Mouse (Mus musculus) stomach, embryonic 14.5 days (tissue): ENCODE measurements at regions not wholly inside any gene's neighbourhood (a gene's known extent, or its start where the extent isn't known, plus 50 kb on each side); places are given as distances from the start of the nearest gene placed in this dataset.

ENCODE experiments used
- ATAC-seq: fragments of 200-750 bp; cut with Nextera tagmentation; 2 replicates; pipeline ENCODE4 v1.8.0; 2017; ENCODE audit warnings: low read depth, moderate TSS enrichment; ENCODE audit not compliant: insufficient number of reproducible peaks, insufficient read depth, low FRiP score
- H3K27ac ChIP-seq: fragments of 300-500 bp; sonication (generic); 2 replicates; pipeline ENCODE4 v1.5.1; 2014; ENCODE audit warnings: mild to moderate bottlenecking, low read length, moderate library complexity, mixed read lengths
- H3K27me3 ChIP-seq: fragments of 300-500 bp; sonication (generic); 2 replicates; pipeline ENCODE4 v1.6.1; 2014; ENCODE audit warnings: low read length, control low read depth, mixed read lengths; ENCODE audit not compliant: control insufficient read depth, insufficient read depth
- H3K36me3 ChIP-seq: fragments of 300-500 bp; sonication (generic); 2 replicates; pipeline ENCODE4 v1.6.1; 2014; ENCODE audit warnings: mild to moderate bottlenecking, control low read depth, low read length, moderate library complexity, mixed read lengths; ENCODE audit not compliant: control insufficient read depth, insufficient read depth
- H3K4me1 ChIP-seq: fragments of 300-500 bp; sonication (generic); 2 replicates; pipeline ENCODE4 v1.6.1; 2014; ENCODE audit warnings: low read length, control low read depth, mixed read lengths; ENCODE audit not compliant: control insufficient read depth, insufficient read depth
- H3K4me2 ChIP-seq: fragments of 300-500 bp; sonication (generic); replicated peaks from 2 replicates; pipeline ENCODE4 v1.6.1; 2014; ENCODE audit warnings: low read depth, low read length, control low read depth
- H3K4me3 ChIP-seq: fragments of 300-500 bp; sonication (generic); 2 replicates; pipeline ENCODE4 v1.5.1; 2014; ENCODE audit warnings: low read depth, low read length, control low read depth
- H3K9ac ChIP-seq: fragments of 300-500 bp; sonication (generic); replicated peaks from 2 replicates; pipeline ENCODE4 v1.6.1; 2014; ENCODE audit warnings: low read depth, mild to moderate bottlenecking, control low read depth, low read length, moderate library complexity, mixed read lengths
- H3K9me3 ChIP-seq: fragments of 300-500 bp; sonication (generic); 2 replicates; pipeline ENCODE4 v1.6.1; 2016; ENCODE audit warnings: low read depth, low read length, control low read depth; ENCODE audit not compliant: control insufficient read depth
- WGBS: fragments of 180-500 bp; shearing (Covaris S2); extraction: QIAGEN DNeasy Blood & Tissue Kit; methylation state at CpG from one replicate; pipeline ENCODE4 v1.1.7; 2014; 5-methylcytosine and 5-hydroxymethylcytosine counted together

DNA sequence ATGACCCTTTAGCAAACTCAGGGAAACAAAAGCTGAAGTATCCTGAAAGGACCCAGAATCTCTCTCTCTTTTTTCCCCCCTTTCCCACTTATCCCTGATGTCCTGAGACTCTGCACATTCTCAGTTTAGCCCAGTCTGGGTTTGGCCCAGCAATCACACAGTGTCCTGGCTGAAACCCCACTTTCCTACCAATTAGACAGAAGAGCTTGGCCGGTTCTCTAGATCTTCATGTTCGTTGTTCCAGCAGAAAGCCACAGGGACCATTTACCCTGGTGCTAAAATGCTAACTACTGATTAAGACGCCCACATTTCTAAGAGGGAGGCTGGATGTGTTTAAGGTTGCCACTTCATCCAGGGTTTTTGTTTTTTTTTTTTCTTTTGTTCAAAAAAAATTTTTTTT, 151.3 kb downstream of the Evx1 start:
- ATAC-seq: no peak
- WGBS: 73% methylated on average over 3 of the region's 3 CpGs
- no peak overlapping the region for H3K4me2 ChIP-seq

DNA sequence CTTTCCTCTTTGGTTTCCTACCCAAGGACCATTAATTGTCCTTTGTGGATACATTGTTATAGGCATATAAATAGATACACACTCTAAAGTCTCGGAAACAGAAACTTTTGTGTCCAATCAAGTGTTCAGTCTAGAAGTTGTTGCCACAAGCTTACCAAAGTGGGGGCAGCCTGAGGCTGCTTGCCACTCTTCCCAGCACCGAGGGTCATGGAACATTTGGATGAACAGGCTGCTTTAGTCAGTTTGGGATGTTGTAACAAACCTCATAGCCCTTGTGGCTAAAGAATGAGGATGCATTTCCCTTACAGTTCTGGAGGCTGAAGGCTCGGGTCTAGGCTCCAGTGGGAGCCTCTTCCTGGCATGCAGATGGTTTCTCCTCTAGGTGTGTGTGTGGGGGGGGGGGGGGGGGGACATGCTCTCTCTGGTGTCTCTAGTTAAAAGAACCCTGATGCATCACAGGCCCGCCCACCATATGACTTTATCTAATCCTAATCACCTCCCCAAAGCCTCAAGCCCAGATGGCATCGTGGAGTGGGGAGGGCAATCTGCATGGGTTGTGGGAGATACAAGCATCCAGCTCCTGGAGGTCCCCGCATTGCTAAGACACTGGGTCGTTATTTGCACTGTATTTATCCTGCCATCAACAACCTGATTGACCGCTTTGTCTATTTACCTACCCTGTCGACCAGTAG, 152.7 kb downstream of the Evx1 start:
- Histone ChIP-seq H3K9ac (no peak overlapping the region), H3K27ac (no peak overlapping the region), H3K27me3 (no peaks in the 10 kb centered on the region), H3K4me1 (no peaks in the 10 kb centered on the region), H3K4me3 (no peak overlapping the region), H3K9me3 (no peaks in the 10 kb centered on the region), H3K36me3 (no peaks in the 10 kb centered on the region), H3K4me2 (no peak overlapping the region)
- ATAC-seq: no peak
- WGBS: 65% methylated on average over 9 of the region's 9 CpGs

More for the DNA sequence above, 151.3 kb downstream of the Evx1 start:
- Histone ChIP-seq H3K9me3 (no peaks in the 10 kb centered on the region), H3K9ac (no peak overlapping the region), H3K27ac (no peak overlapping the region), H3K27me3 (no peaks in the 10 kb centered on the region), H3K4me3 (no peak overlapping the region), H3K4me1 (no peaks in the 10 kb centered on the region), H3K36me3 (no peaks in the 10 kb centered on the region)

DNA sequence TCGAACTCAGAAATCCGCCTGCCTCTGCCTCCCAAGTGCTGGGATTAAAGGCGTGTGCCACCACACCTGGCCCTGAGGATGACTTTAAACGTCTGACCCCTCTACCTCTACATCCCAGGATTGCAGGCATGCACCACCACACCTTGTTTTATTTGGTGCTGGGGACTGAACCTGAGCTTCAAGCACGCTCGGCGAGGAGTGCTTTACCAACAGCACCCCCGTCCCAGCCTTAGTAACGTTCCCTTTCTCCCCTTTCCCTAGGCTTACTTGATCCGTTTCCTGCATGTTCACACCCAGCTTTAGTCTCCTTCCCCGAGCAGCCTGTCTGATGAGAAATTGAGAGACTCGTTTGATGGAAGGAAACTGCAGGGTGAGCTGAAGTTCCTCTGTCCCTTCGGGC, 157.5 kb downstream of the Evx1 start:
- Histone ChIP-seq H3K4me2 (no peak overlapping the region), H3K27ac (no peak overlapping the region), H3K9me3 (no peaks in the 10 kb centered on the region), H3K4me3 (no peak overlapping the region), H3K9ac (no peak overlapping the region), H3K36me3 (no peaks in the 10 kb centered on the region), H3K27me3 (no peaks in the 10 kb centered on the region), H3K4me1 (no peaks in the 10 kb centered on the region)
- 81% methylated on average over 13 of the region's 13 CpGs for WGBS
- ATAC-seq: no peak

DNA sequence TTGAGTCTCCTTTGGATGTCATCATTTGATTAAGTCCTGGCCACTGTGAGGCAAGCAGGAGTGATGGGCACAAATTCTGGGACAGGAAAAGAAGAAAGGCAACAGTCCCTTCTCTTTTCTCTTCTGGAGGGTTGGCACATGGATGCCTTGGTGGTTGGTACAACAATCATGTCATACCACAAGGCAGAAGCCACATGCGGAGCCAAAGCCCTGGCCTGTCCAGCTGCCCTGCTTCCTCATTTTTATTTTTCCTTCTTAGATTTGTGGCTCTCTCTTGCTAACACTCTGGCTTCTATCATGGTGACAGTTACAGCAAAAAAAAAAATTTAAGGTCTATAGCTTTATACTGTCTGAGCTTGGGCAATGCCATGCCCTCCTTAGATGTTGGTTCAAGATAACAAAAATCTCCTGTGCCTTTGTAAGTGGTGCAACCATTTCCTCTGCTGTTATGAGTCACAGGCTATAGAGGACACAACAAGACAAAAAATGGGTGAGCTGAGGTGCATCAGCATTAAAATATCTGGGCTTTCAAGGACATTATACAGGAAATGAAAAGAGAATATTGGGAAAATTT, 158.2 kb downstream of the Evx1 start:
- no peaks in the 10 kb centered on the region for H3K36me3 ChIP-seq
- H3K4me1 ChIP-seq: no peaks in the 10 kb centered on the region
- ATAC-seq: no peak
- no peak overlapping the region for H3K4me2 ChIP-seq
- no peaks in the 10 kb centered on the region for H3K27me3 ChIP-seq
- no peak overlapping the region for H3K27ac ChIP-seq
- no peaks in the 10 kb centered on the region for H3K9me3 ChIP-seq
- no peak overlapping the region for H3K9ac ChIP-seq
- H3K4me3 ChIP-seq: no peak overlapping the region
- WGBS: 79% methylated on average over 1 of the region's 1 CpGs

DNA sequence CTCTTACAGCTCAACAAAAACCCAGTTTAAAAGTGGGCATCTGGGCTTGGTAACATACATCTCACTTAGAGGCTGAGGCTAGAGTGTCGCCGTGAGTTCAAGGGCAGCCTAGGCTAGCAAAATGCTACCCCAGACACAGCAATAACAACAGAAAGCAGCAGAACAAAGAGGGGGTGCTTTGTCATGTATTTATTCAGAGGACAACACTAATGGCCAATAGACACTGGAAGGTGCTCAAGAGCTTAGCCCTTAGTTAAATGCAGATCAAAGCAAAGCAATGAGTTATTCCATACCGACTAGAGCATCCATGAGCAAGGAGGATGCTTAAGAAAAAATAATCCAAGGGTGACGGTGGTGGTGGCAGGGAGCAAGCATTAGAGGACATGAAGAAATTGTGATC, 158.7 kb downstream of the Evx1 start:
- Histone ChIP-seq H3K9me3 (no peaks in the 10 kb centered on the region), H3K27me3 (no peaks in the 10 kb centered on the region), H3K4me3 (no peak overlapping the region), H3K4me1 (no peaks in the 10 kb centered on the region), H3K27ac (no peak overlapping the region), H3K9ac (no peak overlapping the region), H3K36me3 (no peaks in the 10 kb centered on the region), H3K4me2 (no peak overlapping the region)
- WGBS: 87% methylated on average over 4 of the region's 4 CpGs
- ATAC-seq: no peak

DNA sequence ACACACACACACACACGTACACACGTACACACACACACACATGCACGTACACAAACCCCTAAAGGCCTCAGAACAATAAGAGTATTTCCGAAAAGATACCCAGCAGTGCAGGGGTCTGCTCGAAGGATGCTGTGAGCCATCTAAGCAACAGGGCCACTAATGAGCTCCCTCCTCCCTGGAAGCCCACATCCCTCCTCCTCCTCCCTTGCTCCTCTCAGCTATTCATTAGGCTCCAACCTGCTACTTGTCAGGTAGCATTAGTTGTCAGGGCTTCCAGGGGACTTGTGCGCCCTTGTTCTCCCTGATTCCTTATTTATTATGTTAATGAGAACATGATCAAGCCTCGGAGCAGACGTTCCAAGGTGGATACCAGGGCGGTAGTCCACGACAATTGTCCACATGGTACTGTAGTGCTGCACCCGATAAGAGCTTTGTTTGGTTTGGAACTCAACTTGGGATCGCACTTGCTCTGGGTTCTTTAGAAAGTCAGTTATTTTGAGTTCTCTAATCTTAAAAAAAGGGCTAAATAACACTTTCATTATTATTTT, 159.8 kb downstream of the Evx1 start:
- Histone ChIP-seq H3K4me2 (no peak overlapping the region), H3K9me3 (no peaks in the 10 kb centered on the region), H3K4me3 (no peak overlapping the region), H3K27ac (no peak overlapping the region), H3K36me3 (no peaks in the 10 kb centered on the region), H3K27me3 (no peaks in the 10 kb centered on the region), H3K4me1 (no peaks in the 10 kb centered on the region), H3K9ac (no peak overlapping the region)
- 79% methylated on average over 12 of the region's 12 CpGs for WGBS
- ATAC-seq: no peak

DNA sequence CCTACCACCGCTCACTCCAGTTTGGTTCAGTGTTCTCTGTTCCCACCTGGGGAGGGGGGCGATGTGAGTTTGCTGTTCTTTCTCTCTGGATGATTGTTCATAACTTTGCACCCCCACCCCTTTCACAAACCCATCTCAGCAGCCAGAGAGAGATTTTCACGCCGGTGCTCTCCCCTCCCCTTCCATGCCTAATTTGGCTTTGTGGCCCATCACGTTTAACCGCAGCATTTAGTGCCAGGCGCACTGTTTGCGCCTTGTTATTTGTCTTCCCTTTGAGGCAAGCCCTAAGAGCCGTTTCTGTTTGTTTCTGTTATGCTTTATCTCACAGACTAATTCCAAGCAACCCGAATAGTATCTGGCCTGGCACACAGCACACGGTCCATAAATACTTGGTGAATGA, 160.6 kb downstream of the Evx1 start:
- H3K27ac ChIP-seq: no peak overlapping the region
- H3K4me1 ChIP-seq: 0 out of 2 replicates have a peak, but pooled peaks cover 6% of the 10 kb centered on the region
- H3K27me3 ChIP-seq: no peaks in the 10 kb centered on the region
- H3K4me2 ChIP-seq: no peak overlapping the region
- WGBS: 39% methylated on average over 11 of the region's 11 CpGs
- no peak for ATAC-seq
- no peaks in the 10 kb centered on the region for H3K36me3 ChIP-seq
- H3K9ac ChIP-seq: no peak overlapping the region
- H3K4me3 ChIP-seq: no peak overlapping the region
- H3K9me3 ChIP-seq: no peaks in the 10 kb centered on the region

DNA sequence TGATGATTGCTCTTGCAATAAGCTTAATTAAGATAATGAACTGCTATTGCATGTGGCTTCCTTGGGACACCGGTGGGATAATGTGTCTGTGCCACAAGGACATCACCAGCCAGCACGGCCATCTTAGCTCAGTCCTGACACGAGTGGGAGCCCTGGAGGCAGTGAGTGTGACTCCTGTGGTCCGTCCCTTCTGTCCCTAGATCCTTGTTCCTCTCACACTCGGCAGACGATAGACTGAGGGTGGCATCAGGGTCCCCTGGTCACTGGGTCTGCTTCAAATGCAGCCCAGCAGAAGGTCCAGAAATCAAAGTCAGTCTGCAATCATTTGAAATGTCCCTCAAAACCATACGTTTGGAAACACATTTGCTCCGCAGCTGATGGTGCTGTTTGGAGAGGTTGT, 162.4 kb downstream of the Evx1 start:
- Histone ChIP-seq H3K9ac (no peak overlapping the region), H3K9me3 (no peaks in the 10 kb centered on the region), H3K4me3 (no peak overlapping the region), H3K27me3 (no peaks in the 10 kb centered on the region), H3K27ac (no peak overlapping the region), H3K36me3 (no peaks in the 10 kb centered on the region), H3K4me2 (no peak overlapping the region), H3K4me1 (peaks cover 11% of the 10 kb centered on the region; the same call in 1 of the 2 replicates)
- WGBS: 88% methylated on average over 8 of the region's 8 CpGs
- no peak for ATAC-seq
